Mouse (Mus musculus) embryo, embryonic 10.5 days (tissue): ENCODE results near the gene Mob1b.
A peak's percentile ranks its signal among the peaks of the same experiment; 100 is the strongest.

ENCODE experiments used
- DNase-seq: peaks from one replicate; pipeline ENCODE4 v3.0.0-alpha.2; 2015; ENCODE audit warnings: low spot score

The Mob1b gene

DNA sequence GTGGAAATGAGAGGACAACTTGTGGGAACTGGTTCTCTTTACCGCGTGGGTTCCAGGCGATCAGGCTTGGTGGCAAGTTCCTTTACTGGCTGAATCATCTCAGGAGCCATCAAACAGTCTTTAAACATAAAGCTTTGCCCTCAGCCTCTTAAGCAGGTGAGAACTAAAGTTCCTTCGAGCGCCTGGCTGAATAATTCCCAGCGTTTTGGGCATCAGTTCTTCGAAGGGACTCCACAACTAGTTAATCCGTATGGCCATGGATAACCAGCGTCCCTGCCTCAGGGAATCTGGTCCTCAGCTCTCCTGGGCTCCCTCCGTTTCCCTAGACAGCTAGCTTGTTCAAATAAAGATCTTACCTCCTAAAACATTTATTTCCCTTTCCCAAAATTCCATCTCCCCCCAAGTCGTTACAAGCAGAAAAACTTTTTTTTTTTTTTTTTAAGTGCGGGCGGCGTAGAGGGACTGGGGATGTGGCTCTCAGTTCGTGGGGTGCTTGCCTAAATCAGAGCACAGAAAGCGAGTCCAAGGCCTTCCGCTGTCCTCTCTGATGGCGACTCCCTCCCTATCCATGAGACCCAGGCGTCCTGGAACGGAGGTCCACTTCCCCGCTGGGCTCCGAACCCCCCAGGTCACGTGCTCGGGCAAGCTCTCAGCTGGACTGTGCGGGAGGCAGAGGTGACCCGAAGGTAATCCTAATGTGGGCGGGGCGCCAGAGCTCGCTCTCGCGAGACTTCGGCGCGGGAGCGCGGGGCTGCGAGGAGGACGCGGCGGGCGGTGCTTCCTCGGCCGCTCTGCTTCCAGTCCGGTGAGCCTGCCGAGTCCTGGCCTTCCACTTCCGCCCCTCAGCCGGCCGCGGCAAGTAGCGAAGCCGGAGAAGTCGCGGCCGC lies at the start of gene Mob1b:
TSS of gene Mob1b (plus strand) at position 740 of the 887 bp plus-strand sequence.
- DNase-seq: peak; percentile 97

DNA sequence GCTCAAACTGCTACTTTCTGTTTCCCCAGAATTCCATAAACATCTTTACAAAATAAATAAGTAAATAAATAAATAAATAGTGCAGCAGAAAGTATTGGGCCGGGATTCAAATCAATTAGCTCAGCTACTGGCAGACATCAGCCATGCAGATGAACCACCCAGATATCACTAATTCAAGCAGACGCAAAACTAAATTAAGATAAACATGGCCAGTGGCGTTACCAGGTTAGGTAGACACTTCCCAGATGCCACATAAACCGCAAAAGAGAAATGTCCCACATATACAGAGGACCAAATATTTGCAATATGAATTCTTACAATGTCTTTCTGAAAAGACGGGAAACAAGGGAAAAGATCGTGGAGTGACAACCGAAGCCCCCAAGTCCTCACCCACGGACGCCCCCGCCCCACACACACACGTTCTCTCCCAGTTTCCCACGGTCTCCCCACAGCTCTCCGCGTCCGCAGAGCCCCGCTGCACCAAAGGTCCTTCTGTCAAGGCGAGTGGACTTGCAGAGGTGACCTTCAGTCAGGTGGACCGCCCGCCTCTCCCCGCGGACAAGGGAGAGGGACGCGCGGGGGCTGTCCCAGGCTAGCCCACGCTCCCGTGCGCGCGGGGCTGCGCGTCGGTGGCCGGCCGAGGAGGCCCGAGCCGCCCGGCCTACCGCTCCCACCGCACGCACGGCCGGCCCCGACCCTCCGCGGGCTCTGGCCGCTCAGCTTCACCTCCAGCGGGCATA lies 45.8 kb upstream of the Mob1b start:
- DNase-seq: no peak

DNA sequence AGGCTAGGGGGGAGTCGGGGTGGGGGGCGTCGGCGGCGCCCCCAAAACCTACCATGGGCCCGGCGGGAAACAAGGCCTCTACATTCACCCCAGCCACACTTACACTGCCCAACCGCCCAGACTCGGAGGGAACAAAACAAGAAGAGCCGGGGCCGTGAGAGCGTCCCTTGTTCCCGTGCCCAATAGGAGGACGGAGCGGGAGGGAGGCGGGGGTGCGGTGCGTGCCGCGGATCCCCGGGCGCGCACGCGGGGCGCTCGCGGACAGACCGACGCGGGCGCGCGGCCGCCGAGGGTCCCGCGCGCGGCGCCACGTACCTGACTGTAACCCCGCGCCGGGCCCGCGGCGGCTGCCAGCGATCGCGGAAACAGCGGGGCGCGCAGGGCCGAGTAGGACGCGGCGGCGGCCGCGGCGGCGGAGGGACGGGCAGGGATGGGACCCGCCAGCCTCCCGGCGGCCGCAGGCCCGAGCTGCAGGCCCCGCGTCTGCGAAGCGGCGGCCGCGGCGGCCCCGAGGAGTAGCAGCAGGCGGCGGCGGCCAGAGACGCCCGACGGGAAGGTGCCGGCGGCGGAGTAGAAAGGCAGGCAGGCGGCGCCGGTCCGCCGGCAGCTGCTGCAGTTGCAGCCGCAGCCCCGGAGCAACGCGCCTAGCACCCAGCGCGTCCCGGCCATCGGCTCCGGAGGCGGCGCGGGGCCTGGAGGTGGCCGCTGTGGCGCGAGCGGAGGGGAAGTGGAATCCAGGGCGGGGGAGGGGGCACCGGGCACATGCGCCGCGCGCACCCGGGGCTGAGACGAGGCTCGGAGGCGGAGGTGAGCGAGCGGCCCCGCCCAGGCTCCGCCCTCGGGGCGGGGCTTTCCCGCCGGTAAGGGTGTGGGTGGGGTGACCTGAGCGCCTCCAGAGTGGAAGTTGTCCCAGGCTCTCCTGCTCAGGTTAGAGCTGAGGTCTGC lies 44.9 kb upstream of the Mob1b start, which contains the start of gene Grsf1:
TSS of gene Grsf1 (minus strand) at position 729 of the 945 bp plus-strand sequence.
- peak; percentile 93 for DNase-seq

DNA sequence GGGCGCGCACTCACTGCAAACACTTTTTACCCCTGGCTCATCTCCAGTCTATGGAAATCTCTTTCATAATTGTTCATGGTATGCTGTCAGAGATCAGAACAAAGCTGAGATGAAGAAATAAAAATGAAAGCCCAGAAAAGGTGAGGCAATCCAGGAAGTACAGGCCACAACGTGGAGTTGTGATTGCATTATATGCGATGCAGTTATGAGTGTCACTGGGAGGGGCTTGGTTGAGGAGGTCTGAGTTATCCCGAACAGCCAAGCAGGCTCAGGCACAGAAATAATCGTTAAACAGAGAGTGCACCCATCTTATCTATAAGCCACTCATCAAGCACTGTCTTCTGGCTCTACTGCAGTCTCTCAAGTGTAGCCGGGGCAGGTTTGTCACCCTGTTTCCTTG lies 41.7 kb upstream of the Mob1b start:
- DNase-seq: no peak

DNA sequence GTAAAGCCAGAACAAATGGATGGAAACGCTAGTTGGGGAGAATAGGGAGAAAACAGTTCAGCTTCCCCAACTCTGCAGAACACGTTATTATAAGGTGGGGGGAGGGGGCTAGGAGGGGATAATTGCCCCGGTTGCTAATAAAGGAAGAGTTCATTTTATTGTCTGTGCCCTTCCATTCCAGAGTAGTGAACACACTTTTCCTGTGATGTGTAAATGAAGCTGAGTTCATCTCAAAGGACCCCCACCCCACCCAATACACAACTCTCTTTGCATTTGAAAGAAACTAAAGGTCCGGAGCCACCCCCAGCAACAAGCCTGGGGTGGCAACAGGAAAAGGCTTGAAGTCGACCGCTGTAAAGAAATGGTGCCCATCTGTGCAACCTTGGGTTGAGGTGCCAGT lies 41.3 kb upstream of the Mob1b start:
- no peak for DNase-seq

DNA sequence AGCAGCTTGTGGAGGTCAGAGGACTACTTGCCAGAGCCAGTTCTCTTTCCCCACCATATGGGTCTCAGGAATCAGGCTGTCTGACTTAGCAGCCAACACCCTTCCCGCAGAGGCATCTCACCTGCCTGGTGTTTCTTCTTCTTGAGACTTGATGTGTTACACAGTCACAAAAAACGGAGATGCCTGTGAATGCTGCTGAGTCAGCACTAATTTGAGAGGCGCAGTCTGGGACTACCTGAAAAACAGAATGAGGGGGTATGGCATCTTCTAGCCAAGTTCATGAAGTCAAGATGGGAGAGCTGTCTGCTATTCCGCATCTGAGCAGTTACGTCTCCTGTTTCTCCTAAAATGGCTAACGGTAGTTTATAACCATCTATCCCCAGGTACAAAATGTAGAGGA lies 40.1 kb upstream of the Mob1b start:
- DNase-seq: no peak

DNA sequence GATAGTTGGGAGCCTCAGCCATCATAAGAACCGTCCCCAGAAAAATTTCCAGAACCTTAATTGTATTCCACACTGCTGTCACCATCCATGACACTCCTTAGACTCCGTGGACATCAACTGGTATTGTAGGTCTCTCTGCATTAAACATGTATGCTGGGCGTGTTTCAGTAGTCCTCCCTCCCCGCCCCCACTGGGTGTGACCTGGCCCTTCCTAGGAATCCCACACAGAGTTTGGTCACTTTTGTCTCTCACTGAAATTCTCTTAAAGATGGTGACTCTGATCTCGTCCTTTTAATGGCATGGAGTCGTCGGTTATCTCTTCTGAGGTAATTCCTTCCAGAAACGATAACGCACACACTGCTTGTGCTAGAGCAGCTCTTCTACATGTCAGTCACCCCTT lies 36.9 kb upstream of the Mob1b start:
- DNase-seq: no peak

DNA sequence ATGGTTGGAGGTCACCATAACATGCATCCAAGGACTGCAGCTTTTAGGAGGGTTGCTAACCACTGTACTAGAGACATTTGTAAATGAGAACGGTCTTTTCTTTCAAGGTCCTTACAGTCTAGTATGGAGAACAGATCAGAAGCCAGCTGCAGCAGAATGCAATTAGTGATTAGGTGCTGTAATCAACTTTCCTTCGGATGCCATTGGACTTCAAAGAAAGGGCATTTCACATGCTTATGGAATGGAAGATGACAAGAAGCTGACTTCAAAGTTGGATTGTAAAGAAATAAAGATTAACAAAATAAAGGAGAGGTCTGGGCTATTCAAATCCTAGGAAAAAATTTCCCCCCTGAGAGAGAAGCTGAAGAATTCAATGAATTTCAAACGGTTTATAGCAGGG lies 36.4 kb upstream of the Mob1b start:
- DNase-seq: no peak

DNA sequence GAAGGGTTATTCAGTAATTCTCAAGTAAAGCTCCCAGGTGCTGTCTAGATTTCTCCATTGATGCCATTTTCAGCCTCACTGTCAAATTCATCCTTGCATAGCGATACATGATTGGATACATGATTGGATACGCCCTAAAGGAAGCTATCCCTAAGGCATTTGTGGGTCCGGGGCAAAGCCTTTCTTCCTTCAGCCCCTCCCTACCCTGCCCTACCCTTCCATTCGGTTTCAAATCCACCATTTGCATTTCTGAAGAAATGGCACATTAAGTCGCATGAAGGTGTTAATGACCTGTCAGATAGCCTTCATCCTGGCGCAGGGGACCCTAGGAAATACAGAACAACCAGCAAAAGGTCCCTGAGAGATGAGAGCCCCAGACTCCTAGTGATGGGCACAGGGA lies 35.3 kb upstream of the Mob1b start:
- DNase-seq: no peak

DNA sequence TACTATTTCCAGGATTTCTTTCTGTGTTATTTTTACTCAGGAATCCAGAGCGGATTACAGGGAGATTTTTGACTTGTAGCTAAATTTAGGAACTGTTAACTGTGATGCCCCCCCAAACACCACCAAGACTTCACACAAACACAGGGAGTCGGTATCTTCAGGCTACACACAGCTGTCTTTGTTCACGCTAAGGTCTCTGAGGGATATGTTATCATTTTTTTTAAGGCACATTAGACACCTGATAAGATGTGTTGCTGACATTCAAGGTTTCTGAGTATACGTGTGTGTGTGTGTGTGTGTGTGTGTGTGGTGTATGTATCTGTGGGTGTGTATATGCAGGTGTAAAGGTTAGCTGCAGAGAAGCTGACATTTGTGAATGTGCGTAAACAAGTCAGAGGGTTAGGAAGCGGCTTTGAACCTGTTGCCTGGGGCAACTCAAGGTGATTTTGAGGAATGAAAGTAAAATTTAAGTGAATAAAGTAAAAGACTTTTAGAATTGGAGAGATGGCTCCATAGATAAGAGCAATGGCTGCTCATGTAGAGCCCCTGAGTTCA lies 34.8 kb upstream of the Mob1b start:
- no peak for DNase-seq

DNA sequence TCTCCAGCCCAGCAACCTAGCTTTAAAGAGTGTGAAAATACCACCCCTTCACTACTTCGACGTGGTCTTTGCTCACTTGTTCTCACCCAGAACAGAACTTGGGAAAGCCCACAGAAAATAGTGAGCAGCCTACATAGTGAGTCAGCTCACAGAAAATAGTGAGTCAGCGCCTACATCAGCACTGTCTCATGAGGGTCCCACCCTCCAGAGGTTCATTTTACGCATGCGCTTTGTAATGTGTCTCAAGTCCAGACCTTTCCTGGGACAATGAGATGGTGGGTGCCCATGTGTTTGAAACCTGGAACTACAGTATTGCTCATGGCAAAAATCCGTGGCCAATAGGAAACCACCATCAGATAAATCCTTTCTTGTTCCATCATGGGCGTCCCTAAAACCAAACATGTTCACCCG lies 32.7 kb upstream of the Mob1b start:
- no peak for DNase-seq

DNA sequence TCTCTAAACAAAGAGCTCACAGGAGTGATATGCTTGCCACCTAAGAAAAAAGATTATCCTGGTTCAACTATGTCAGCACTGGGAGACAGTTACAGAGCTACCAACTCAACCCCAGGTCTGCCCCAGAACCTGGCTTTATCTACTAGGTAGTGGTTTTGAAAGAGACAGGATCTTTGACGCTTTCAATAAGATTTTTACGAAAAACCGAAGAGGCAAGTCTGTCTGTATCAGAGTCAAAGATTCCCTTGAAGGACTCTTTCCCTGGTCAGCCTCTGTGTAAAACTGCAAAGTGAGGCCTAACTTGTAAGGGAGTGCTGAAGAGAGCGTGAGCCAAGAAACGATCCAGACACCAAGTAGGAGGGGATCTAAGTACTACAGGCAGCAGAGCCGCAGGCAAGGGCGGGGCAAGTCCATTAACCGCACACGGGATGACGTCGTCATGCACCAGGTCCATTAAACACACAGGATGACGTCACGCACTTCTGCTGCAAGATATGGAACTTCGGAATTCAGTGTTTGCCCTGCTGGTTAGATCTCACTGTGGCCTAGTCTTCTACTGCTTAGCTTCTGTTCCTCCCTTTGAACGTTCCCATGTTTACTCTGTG lies 32.0 kb upstream of the Mob1b start:
- DNase-seq: no peak

DNA sequence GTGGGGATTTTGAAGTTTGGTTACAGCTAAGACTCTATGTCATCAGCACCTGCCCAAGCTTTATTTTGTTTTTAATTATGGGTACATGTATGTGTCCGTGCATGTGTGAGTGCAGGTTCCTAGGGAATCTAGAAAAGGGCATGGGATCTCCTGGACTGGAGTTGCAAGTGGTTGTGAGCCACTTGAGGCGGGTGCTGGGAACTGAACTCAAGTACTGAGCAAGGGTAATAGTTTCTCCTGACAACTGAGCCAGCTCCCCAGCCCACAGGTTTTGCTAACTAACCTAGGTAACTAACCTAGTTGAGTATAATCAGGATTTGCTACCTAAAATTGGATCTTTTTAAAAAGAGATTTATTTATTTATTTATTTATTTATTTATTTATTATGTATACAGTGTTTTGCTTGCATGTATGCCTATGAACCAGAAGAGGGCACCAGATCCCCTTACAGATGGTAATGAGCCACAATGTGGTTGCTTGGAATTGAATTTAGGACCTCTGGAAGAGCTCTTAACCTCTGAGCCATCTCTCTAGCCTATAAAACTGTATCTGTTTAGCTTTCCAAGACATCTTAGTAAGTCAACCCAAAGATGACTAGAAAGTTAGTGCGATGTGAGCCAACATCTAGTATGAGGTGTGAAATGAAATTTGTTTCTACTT lies 31.2 kb upstream of the Mob1b start:
- peak; percentile 77 for DNase-seq

DNA sequence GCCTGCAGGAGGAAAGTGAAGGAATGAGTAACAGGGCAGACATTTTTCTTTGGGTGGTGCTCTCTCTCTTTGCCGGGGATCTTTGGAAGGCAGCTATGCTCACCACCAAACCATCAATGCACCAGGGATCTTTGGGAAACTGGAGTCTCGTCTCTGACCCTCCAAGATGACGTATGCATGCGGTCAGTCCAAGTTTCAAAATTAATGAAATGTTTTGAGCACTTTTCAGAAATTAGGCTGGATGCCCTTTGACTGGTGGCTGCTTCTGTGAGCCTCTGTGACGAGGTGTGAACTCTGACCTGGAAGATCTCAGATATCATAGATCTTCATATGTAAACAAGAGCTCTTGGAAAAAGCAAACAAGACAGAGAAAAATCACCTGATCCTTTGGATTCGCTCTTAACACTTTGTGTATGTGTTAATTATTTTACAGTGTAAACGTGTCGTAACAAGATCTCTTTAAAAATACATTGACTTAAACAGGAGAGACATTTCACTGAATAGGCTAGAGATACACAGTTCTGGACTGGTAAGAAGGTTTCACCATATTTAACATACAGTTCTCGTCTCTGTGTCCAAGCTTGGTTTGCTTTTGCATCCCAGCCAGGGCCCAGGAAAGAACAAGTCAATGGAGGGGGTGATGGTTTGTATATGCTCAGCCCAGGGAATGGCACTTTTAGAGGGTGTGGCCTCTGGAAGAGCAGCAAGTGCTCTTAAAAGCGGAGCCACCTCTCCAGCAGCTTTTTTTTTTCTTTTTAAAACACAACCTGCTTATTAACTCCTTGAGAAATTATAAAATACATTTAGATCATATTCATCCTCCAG lies 29.8 kb upstream of the Mob1b start:
- no peak for DNase-seq

DNA sequence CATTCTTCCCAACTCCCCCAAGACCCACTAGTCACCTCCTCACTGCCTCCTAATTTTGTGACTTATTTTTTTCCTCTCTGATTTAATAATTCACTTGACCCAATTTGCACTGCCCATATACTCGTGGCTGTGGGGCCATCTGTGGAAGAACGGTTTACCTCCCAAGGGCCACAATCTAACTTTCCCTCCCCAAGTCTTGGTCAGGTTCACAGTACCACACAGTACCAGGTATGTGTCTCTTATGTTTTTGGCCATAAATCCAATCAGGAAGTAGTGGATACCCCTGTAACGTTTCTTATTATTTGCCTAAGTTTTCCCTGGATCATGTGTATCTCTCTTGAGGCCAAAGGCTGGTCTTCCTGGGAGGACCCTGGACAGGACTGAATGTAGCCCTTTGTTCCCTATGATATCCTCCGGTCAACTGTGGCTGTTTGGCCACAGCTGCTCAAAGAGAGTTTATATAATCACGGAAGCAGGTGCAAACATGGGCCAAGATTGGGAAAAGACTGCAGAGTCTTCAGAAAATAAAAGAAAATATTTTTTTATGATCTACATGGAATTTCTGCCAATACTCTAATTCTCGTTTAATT lies 29.1 kb upstream of the Mob1b start:
- no peak for DNase-seq

DNA sequence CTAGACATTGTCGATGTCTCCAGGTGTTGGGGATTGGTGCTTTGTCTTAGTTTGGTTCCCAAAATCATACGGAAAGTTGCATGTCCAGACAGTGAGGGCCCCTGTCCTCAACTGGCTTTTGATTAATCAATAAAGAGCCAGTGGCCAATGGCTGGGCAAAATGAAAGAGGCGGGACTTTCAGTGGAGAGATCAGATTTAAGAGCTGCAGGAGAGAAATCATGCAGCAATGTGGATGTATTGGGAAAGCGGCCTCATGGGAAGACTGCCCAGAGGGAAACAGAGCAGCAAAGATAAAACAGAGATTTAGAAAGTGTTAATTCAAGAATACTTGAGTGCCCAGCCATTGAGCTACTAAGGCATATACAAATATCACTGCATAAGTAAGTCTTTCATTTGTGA lies 28.1 kb upstream of the Mob1b start:
- no peak for DNase-seq

DNA sequence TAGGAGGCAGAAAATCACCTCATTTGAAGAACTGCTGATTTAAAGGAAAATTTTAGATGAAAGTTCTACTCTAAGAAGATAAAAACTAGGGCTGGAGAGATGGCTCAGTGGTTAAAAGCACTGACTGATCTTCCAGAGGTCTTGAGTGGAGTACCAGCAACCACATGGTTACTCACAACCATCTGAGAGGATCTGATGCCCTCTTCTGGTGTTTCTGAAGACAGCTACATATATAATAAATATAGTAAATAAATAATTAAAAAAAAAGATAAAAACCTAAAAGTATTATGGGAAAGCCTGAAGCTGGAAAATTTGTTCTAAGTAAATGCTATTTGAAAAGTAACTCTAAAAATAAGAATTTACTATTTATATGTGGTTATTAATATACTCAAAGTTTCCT lies 27.6 kb upstream of the Mob1b start:
- no peak for DNase-seq

DNA sequence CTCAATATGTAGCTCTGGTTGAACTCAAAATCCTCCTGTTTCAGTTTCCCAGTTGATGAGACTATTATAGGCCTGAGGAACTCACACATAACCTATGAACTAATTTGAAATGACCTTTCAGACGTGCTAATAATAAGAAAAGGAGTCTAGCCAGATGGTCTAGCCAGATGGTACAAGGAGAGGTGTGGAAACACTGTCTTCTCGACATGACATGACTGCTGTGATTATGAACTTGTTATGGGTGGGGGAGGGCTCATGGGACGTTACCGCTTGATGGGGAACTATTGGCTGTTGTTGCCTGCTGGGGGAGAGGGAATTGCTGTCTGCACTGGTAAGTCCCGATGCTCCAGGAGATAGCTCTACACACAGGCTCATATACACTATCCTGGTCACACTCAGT lies 23.4 kb upstream of the Mob1b start:
- DNase-seq: no peak

DNA sequence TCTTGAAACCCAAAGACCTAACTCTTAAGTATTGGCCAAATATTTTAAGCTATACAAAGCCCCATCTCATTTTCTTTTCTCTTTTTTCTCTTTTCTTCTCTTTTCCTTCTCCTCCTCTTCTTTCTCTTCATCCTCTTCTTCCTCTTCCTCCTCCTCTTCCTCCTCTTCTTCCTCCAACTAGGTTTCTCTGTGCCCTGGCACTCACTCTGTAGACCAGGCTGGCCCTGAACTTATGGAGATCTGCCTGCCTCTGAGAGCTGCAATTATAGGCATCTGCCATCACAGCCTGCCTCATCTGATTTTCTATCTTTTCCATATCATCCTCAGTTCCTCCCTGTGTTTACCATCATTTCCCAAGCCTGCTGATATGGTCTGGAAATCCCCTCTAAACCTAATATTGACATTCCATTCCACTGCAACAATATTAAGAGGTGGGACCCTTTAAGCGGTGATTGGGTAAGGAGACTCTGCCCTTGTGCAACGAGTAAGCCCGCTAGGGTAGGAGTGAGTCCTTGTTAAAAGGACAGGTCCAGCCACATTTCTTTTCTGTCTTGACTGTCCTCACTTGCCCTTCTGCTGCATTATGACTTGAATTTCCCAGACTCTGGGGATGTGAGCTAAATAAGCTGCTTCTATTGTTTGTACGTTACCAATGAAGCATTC lies 21.3 kb upstream of the Mob1b start:
- DNase-seq: no peak
